Mouse (Mus musculus): ENCODE results near the gene Cypt3. TPM values are rescaled to one million over a fixed set of nuclear protein-coding genes. Genes with fewer than 3 reads are reported as not detected.

Gene Cypt3
- not detected in 4 replicates for total RNA-seq (2023)

DNA sequence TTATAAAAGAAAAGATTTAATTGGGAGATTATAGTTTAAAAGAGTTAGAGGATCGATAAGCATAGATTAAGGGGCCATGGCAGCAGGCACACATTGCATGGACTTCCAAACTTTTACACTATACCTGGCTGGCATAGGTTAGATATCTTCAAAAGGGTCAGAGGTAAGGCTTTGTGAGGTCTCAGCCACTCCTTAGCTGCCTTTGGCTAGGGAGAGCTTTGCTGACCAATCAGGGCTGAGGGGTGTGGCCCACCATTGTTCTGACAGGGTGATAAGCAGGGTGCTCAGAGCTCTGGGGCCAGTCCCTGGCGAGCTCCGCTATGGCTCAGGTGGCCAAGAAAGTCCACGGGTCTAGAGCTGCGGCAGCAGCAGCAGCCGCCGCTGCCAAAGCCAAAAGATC is at the start of gene Cypt3:
Gene Cypt3 (plus strand): TSS at position 301 of the 400 bp plus-strand sequence.

Other genes with a start within 250 kb of the Cypt3 start
- 50.2 to 53.5 TPM (median 52.0 TPM) in 4 replicates for gene Ubqln2, start 60.4 kb upstream of the Cypt3 start, total RNA-seq (2023)
- gene Kctd12b, start 137.8 kb downstream of the Cypt3 start, total RNA-seq (2023): 0.15 to 0.39 TPM (median 0.25 TPM) in 4 replicates
- 5.5 to 6.8 TPM (median 6.1 TPM) in 4 replicates for gene Nbdy, start 165.0 kb downstream of the Cypt3 start, total RNA-seq (2023)

Data from B cell, adult 62 days (primary cell).